9 mouse cellular contexts compared by ENCODE assay signal in genomic region chr5:122209591-122210368, GRCm38 (mm10). TPM values are rescaled to one million over a fixed set of nuclear protein-coding genes. Genes with fewer than 3 reads are reported as not detected.
DNase-seq lines count a peak whose midpoint lies in the region; ATAC-seq lines count a peak whose summit lies in the region.
"Had no signal": no experiment of that assay in that cellular context is flagged by ENCODE, and none has a peak within 500 bp of the region (broad histone marks: within the 10 kb centered on the region; RNA-seq: fewer than 3 reads in every experiment).

No protein-coding gene starts in this region.

- no peaks in the 10 kb centered on the region for H3K36me3 ChIP-seq in intestine, embryonic 14.5 days (ENCODE audit: control insufficient read depth, insufficient read depth, low read length)
- no peaks in the 10 kb centered on the region for H3K36me3 ChIP-seq in liver, embryonic 16.5 days (ENCODE audit: control insufficient read depth, insufficient read depth)
- H3K36me3 ChIP-seq in neural tube, embryonic 11.5 days (ENCODE audit: control insufficient read depth, insufficient read depth, low read length) = no peaks in the 10 kb centered on the region

- H3K27me3 ChIP-seq in intestine, embryonic 14.5 days (replicated peaks; ENCODE audit: control insufficient read depth, insufficient read depth, low read length) = no peaks in the 10 kb centered on the region
- H3K27me3 ChIP-seq in liver, embryonic 16.5 days (ENCODE audit: control insufficient read depth, insufficient read depth, low read depth, low read length) = no peaks in the 10 kb centered on the region; the same call in 1 of the 2 replicates
- H3K27me3 ChIP-seq in neural tube, embryonic 11.5 days (ENCODE audit: control insufficient read depth, insufficient read depth, low read length) = no peaks in the 10 kb centered on the region

- H3K4me2 ChIP-seq in intestine, embryonic 14.5 days (ENCODE audit: low read length) = peak overlapping the region; percentile 61
- peak overlapping the region; percentile 42 for H3K4me2 ChIP-seq in liver, embryonic 16.5 days (ENCODE audit: low read depth, low read length)
- peak overlapping the region; percentile 42 for H3K4me2 ChIP-seq in neural tube, embryonic 11.5 days (ENCODE audit: low read depth)

- peak; percentile 28 for ATAC-seq in granulocyte monocyte progenitor cell, adult 5-6 weeks (replicated peaks; ENCODE audit: poor library complexity, severe bottlenecking)
- ATAC-seq in intestine, embryonic 14.5 days (replicated peaks; ENCODE audit: low FRiP score, low TSS enrichment, low read depth) = peak; percentile 82
- ATAC-seq in liver, embryonic 16.5 days (ENCODE audit: low read depth) = peak; percentile 16; the same call in 1 of the 2 replicates
- ATAC-seq in neural tube, embryonic 11.5 days (ENCODE audit: insufficient read depth, low FRiP score, low TSS enrichment) = peak; percentile 58

- H3K4me1 ChIP-seq in intestine, embryonic 14.5 days (replicated peaks; ENCODE audit: control insufficient read depth, insufficient read depth, low read length) = peaks cover 7% of the 10 kb centered on the region; the same call in 1 of the 2 replicates
- H3K4me1 ChIP-seq in liver, embryonic 16.5 days (ENCODE audit: control insufficient read depth, low read depth, low read length) = peaks cover 4% of the 10 kb centered on the region
- H3K4me1 ChIP-seq in neural tube, embryonic 11.5 days (ENCODE audit: control insufficient read depth, insufficient read depth, low read length) = peaks cover 7% of the 10 kb centered on the region; the same call in 1 of the 2 replicates

- WGBS in intestine, embryonic 14.5 days = 5% methylated on average over 20 of the region's 21 CpGs
- WGBS in liver, embryonic 16.5 days (ENCODE audit: insufficient replicate concordance) = 11% methylated on average over 21 of the region's 21 CpGs
- WGBS in neural tube, embryonic 11.5 days = 8% methylated on average over 17 of the region's 21 CpGs

- H3K9me3 ChIP-seq in intestine, embryonic 14.5 days (ENCODE audit: control insufficient read depth, low read length) = no peaks in the 10 kb centered on the region
- H3K9me3 ChIP-seq in liver, embryonic 16.5 days (replicated peaks; ENCODE audit: control insufficient read depth, low read length) = no peaks in the 10 kb centered on the region
- no peaks in the 10 kb centered on the region for H3K9me3 ChIP-seq in neural tube, embryonic 11.5 days (ENCODE audit: control insufficient read depth, low read length)

- H3K9ac ChIP-seq in intestine, embryonic 14.5 days (ENCODE audit: low read length) = peak overlapping the region; percentile 42
- H3K9ac ChIP-seq in liver, embryonic 16.5 days (ENCODE audit: low read depth, low read length) = peak overlapping the region; percentile 37; the same call in 1 of the 2 replicates
- peak overlapping the region; percentile 30 for H3K9ac ChIP-seq in neural tube, embryonic 11.5 days (ENCODE audit: low read length)

- peak overlapping the region; percentile 34 for H3K4me3 ChIP-seq in intestine, embryonic 14.5 days (ENCODE audit: low read depth, low read length)
- peak overlapping the region; percentile 46 for H3K4me3 ChIP-seq in liver, embryonic 16.5 days (ENCODE audit: low read depth, low read length)
- peak overlapping the region; percentile 19 for H3K4me3 ChIP-seq in neural tube, embryonic 11.5 days (ENCODE audit: low read depth, low read length)
- H3K4me3 ChIP-seq: erythroblast, embryonic 14.5 days had no signal

- H3K27ac ChIP-seq in intestine, embryonic 14.5 days (ENCODE audit: low read depth) = peak overlapping the region; percentile 47; the same call in 1 of the 2 replicates
- no peak overlapping the region; the same call in 1 of the 2 replicates for H3K27ac ChIP-seq in liver, embryonic 16.5 days (ENCODE audit: low read length)
- no peak overlapping the region for H3K27ac ChIP-seq in neural tube, embryonic 11.5 days (ENCODE audit: low read depth, low read length)

- peak; percentile 35 for DNase-seq in Muller cell, postnatal 12 days (ENCODE audit: inconsistent ontology term)
- DNase-seq in c-Kit-positive CD71-positive TER-119-positive erythroid progenitor cells, embryonic 14.5 days (ENCODE audit: low spot score) = peak; percentile 6
- DNase-seq in intestine, embryonic 14.5 days (ENCODE audit: low spot score) = peak; percentile 82
- peak; percentile 74 for DNase-seq in neural tube, embryonic 11.5 days (ENCODE audit: low spot score)
- peak; percentile 82 for DNase-seq in thymus, postnatal 14 days
- DNase-seq in cerebellum, adult 8-10 months = no peak

RNA-seq across cellular contexts. Expression of gene Hvcn1, which starts 3.2 kb away (rescaled TPM):
- total RNA-seq in granulocyte monocyte progenitor cell, adult 5-6 weeks (2014; fragmentation: Nextera tagmentation) = 53.8 and 59.5 TPM in 2 replicates
- 66.8 and 84.3 TPM in 2 replicates for total RNA-seq in granulocyte monocyte progenitor cell, adult 5-6 weeks (2017)
- 4.7 and 6.7 TPM in 2 replicates for polyA plus RNA-seq in intestine, embryonic 14.5 days (2014; fragmentation: Nextera tagmentation; extraction: Ambion mirVana)
- 4.9 and 6.0 TPM in 2 replicates for polyA plus RNA-seq in liver, embryonic 16.5 days (2015; fragmentation: Nextera tagmentation; extraction: Ambion mirVana)
- polyA plus RNA-seq in neural tube, embryonic 11.5 days (2014; fragmentation: Nextera tagmentation; extraction: Ambion mirVana) = 5.6 and 6.0 TPM in 2 replicates

RNA-seq across cellular contexts. Expression of gene Ppp1cc, which starts 51.7 kb away (rescaled TPM):
- total RNA-seq in granulocyte monocyte progenitor cell, adult 5-6 weeks (2014; fragmentation: Nextera tagmentation) = 284 and 366 TPM in 2 replicates
- 247 and 254 TPM in 2 replicates for total RNA-seq in granulocyte monocyte progenitor cell, adult 5-6 weeks (2017)
- 259 and 270 TPM in 2 replicates for polyA plus RNA-seq in intestine, embryonic 14.5 days (2014; fragmentation: Nextera tagmentation; extraction: Ambion mirVana)
- 109 and 114 TPM in 2 replicates for polyA plus RNA-seq in liver, embryonic 16.5 days (2015; fragmentation: Nextera tagmentation; extraction: Ambion mirVana)
- polyA plus RNA-seq in neural tube, embryonic 11.5 days (2014; fragmentation: Nextera tagmentation; extraction: Ambion mirVana) = 325 and 339 TPM in 2 replicates

RNA-seq across cellular contexts. Expression of gene Tctn1, which starts 54.5 kb away (rescaled TPM):
- total RNA-seq in granulocyte monocyte progenitor cell, adult 5-6 weeks (2014; fragmentation: Nextera tagmentation) = 7.2 and 9.3 TPM in 2 replicates
- total RNA-seq in granulocyte monocyte progenitor cell, adult 5-6 weeks (2017) = 1.8 and 4.3 TPM in 2 replicates
- 4.2 and 4.4 TPM in 2 replicates for polyA plus RNA-seq in intestine, embryonic 14.5 days (2014; fragmentation: Nextera tagmentation; extraction: Ambion mirVana)
- polyA plus RNA-seq in liver, embryonic 16.5 days (2015; fragmentation: Nextera tagmentation; extraction: Ambion mirVana) = 0.74 and 0.78 TPM in 2 replicates
- 3.9 and 4.5 TPM in 2 replicates for polyA plus RNA-seq in neural tube, embryonic 11.5 days (2014; fragmentation: Nextera tagmentation; extraction: Ambion mirVana)

Comparison
In these comparisons a context has a peak if more than half of its experiments do, and no peak if none do; other contexts are left out.
1. ATAC-seq: peak in every context shown above with its lines; median percentile 82 in intestine, embryonic 14.5 days; 58 in neural tube, embryonic 11.5 days; 28 in granulocyte monocyte progenitor cell, adult 5-6 weeks; 16 in liver, embryonic 16.5 days.